Mouse (Mus musculus) Muller cell, postnatal 12 days (primary cell): ENCODE measurements around the gene Selenop.

Source experiments
- DNase-seq: peaks from one replicate; pipeline ENCODE4 v3.0.0-alpha.2; 2015; ENCODE audit errors: inconsistent ontology term

Selenop gene

GRCm38 (mm10) chr15:3270646-3271077, 2.3 kb downstream of the Selenop start:
- DNase-seq: peak; percentile 87

- peak; percentile 19 for DNase-seq
These were observed 2.9 kb downstream of the Selenop start for GRCm38 (mm10) chr15:3271216-3271615.

- no peak for DNase-seq
These were observed 4.8 kb downstream of the Selenop start for GRCm38 (mm10) chr15:3273191-3273590.

- DNase-seq: no peak
These were observed 9.0 kb downstream of the Selenop start for GRCm38 (mm10) chr15:3277391-3277790.

- no peak for DNase-seq
These were observed 10.9 kb downstream of the Selenop start for GRCm38 (mm10) chr15:3279242-3279641.

GRCm38 (mm10) chr15:3281216-3281615, 12.9 kb downstream of the Selenop start:
- no peak for DNase-seq

- DNase-seq: no peak
These were observed 13.4 kb downstream of the Selenop start for GRCm38 (mm10) chr15:3281737-3282136.

- DNase-seq: no peak
These were observed 17.7 kb downstream of the Selenop start for GRCm38 (mm10) chr15:3286032-3286431.

- DNase-seq: no peak
These were observed 22.1 kb downstream of the Selenop start for GRCm38 (mm10) chr15:3290435-3290834.

- no peak for DNase-seq
These were observed 25.1 kb downstream of the Selenop start for GRCm38 (mm10) chr15:3293477-3293876.

- DNase-seq: no peak
These were observed 27.6 kb downstream of the Selenop start for GRCm38 (mm10) chr15:3295986-3296385.

GRCm38 (mm10) chr15:3297615-3298014, 29.3 kb downstream of the Selenop start:
- DNase-seq: no peak

GRCm38 (mm10) chr15:3300361-3301100, 32.2 kb downstream of the Selenop start:
- DNase-seq: peak; percentile 66

GRCm38 (mm10) chr15:3303426-3303825, 35.1 kb downstream of the Selenop start, which contains the start of gene Ccdc152:
TSS of gene Ccdc152 (minus strand) at chr15:3303526.
- no peak for DNase-seq

GRCm38 (mm10) chr15:3309856-3310255, 41.5 kb downstream of the Selenop start:
- DNase-seq: no peak

- DNase-seq: no peak
These were observed 44.6 kb downstream of the Selenop start for GRCm38 (mm10) chr15:3312937-3313336.

- DNase-seq: no peak
These were observed 48.3 kb downstream of the Selenop start for GRCm38 (mm10) chr15:3316617-3317016.

- no peak for DNase-seq
These were observed 51.6 kb downstream of the Selenop start for GRCm38 (mm10) chr15:3319929-3320328.

- DNase-seq: no peak
These were observed 54.7 kb downstream of the Selenop start for GRCm38 (mm10) chr15:3323041-3323440.
